Mouse (Mus musculus) brain, embryonic 14.5 days (tissue): ENCODE data around the gene 2310039H08Rik.

Experiments
- CTCF ChIP-seq: fragments of 200-500 bp; IDR thresholded peaks from 2 replicates; pipeline ENCODE4 v1.5.1; 2012; ENCODE audit warnings: inconsistent platforms, mild to moderate bottlenecking, moderate library complexity, borderline replicate concordance; ENCODE audit not compliant: insufficient read depth, insufficient read length; ENCODE audit errors: extremely low read depth
- POLR2A ChIP-seq: fragments of 200-500 bp; IDR thresholded peaks from 2 replicates; pipeline ENCODE4 v1.6.1; 2012; ENCODE audit warnings: mild to moderate bottlenecking, inconsistent platforms, borderline replicate concordance; ENCODE audit not compliant: poor library complexity, insufficient read depth, insufficient read length, severe bottlenecking; ENCODE audit errors: extremely low read depth

DNA sequence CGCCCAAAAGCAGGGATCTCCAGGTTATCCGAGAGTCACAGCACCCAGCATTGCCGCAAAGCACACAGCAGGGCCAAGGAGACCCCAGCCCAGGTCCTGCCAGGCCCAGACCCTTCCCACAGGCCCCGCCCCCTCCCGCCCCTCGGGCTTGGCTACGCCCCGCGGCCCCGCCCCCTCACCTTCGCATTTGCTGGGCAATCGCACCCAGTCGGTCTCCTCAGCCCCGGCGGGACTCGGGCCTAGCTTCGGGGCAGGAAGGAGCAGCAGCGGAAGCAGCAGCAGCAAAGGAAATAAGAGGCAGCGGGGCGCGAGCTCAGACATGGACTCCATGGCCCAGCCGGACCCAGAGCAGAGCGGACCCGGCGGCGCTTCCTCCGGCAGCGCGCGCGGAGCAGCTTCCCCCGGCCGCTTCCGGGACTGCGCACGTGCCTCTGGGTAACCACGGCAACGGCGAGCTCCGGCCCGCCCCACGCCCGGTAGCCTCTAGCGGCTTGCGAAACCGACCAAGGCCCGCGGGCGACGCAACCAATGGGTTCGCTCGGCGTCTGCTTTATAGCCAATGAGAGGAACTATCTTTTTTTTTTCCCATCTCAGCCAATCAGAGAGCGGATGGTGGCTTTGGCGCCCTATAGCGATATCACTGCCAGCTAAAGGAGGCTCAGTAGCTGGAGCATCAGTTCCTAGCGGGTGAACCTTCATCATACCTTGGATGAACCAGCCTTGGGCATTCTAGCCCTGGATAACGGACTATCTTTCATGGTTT is 20.5 kb upstream of the 2310039H08Rik start, which contains the start of gene Cnpy3:
- TF ChIP-seq CTCF (no peak), POLR2A (peak; percentile 77)
